Comparison of ENCODE assay signal across 9 mouse cellular contexts in the genomic region with DNA sequence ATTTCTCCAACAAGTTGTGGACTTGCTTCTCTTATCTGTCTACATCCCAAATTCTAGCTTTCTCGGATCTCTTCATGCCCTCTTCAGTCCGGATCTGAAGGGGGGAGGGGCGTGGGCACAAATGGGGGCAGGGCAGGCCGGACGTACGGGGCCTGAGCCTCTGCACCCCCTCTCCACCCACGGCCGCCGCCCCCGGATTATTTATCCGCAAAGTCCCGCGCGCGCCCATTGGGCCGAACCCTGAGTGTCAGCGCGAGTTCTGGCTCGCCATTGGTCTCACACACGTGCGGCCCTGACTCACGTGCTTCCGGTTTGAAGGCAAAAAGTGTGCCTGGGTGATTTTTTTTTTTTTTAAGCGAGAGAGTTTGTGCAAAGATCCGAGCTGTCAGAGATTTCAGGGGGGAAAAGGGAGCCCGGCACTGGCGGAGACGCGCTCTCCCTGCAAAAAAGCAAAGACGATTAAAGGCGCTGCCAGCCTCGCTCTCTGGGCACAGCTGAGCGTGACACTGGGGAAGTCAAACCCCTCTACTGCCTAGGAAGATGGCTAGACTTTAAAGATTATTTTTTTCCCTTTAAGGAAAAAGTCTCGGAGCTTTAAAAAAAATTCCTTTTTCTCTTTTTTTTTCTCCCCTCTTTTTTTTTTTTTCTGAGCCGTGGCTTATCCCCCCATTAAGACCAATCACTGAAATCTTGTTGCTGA. TPM values are rescaled to one million over a fixed set of nuclear protein-coding genes. Genes with fewer than 3 reads are reported as not detected.
DNase-seq lines count a peak whose midpoint lies in the region; ATAC-seq and TF ChIP-seq lines count a peak whose summit lies in the region.
"Had no signal": no experiment of that assay in that cellular context is flagged by ENCODE, and none has a peak within 500 bp of the region (broad histone marks: within the 10 kb centered on the region; RNA-seq: fewer than 3 reads in every experiment).

A gene (plus strand): TSS at position 388 of the 700 bp plus-strand sequence.

- H3K4me2 ChIP-seq in forebrain, embryonic 15.5 days (replicated peaks) = peak within 1 kb of the TSS; percentile 53
- H3K4me2 ChIP-seq in neural tube, embryonic 12.5 days (replicated peaks) = peak within 1 kb of the TSS; percentile 69

- ATAC-seq in forebrain, embryonic 15.5 days (replicated peaks) = no peak
- peak; percentile 29; the same call in 1 of the 2 replicates for ATAC-seq in neural tube, embryonic 12.5 days (ENCODE audit: low FRiP score, low read depth)

- H3K4me1 ChIP-seq in brown adipose tissue, adult 24 weeks (ENCODE audit: control insufficient read depth, insufficient read depth, insufficient read length, low read length) = no peaks in the 10 kb centered on the region
- H3K4me1 ChIP-seq in forebrain, embryonic 15.5 days = peaks cover 26% of the 10 kb centered on the region
- H3K4me1 ChIP-seq in neural tube, embryonic 12.5 days = peaks cover 22% of the 10 kb centered on the region
- H3K4me1 ChIP-seq in lung, adult 2 months (ENCODE audit: control insufficient read depth, insufficient read depth, low read length) = no peaks in the 10 kb centered on the region

- TF ChIP-seq CTCF in lung, adult 2 months (IDR thresholded peaks at IDR 0.05; ENCODE audit: insufficient read depth, low read length) = no peak

- H3K9ac ChIP-seq in forebrain, embryonic 15.5 days (replicated peaks) = 0 out of 2 replicates have a peak within 1 kb of the TSS, but pooled peaks have one; percentile 16
- peak within 1 kb of the TSS; percentile 59 for H3K9ac ChIP-seq in neural tube, embryonic 12.5 days

- H3K36me3 ChIP-seq in forebrain, embryonic 15.5 days = no peaks in the 10 kb centered on the region
- no peaks in the 10 kb centered on the region for H3K36me3 ChIP-seq in neural tube, embryonic 12.5 days

- DNase-seq in kidney, adult 18-20 months = peak; percentile 14
- no peak for DNase-seq in kidney, postnatal 36 days
- DNase-seq in kidney, postnatal 10 days = peak; percentile 43
- no peak for DNase-seq in layer of hippocampus, adult 9-11 months
- DNase-seq in lung, adult 2 months = no peak

- peaks cover 79% of the 10 kb centered on the region for H3K27me3 ChIP-seq in forebrain, embryonic 15.5 days
- peaks cover 96% of the 10 kb centered on the region for H3K27me3 ChIP-seq in neural tube, embryonic 12.5 days (replicated peaks)

- WGBS in forebrain, embryonic 15.5 days = under 1% methylated on average over 35 of the region's 35 CpGs
- WGBS in neural tube, embryonic 12.5 days = under 1% methylated on average over 35 of the region's 35 CpGs
- WGBS in lung, adult 2 months = 3% methylated on average over 35 of the region's 35 CpGs

- no peak for TF ChIP-seq POLR2A in lung, adult 2 months (IDR thresholded peaks at IDR 0.05; ENCODE audit: borderline replicate concordance, extremely low read depth, low read depth, low read length)

- peak within 1 kb of the TSS; percentile 58 for H3K4me3 ChIP-seq in brown adipose tissue, adult 24 weeks (ENCODE audit: insufficient read depth, low read depth, low read length)
- H3K4me3 ChIP-seq in forebrain, embryonic 15.5 days = peak within 1 kb of the TSS; percentile 36
- H3K4me3 ChIP-seq in neural tube, embryonic 12.5 days = peak within 1 kb of the TSS; percentile 41
- no peak within 1 kb of the TSS for H3K4me3 ChIP-seq in lung, adult 2 months (replicated peaks; ENCODE audit: extremely low read depth, low read depth, low read length)

- no peak within 1 kb of the TSS for H3K27ac ChIP-seq in brown adipose tissue, adult 24 weeks (replicated peaks; ENCODE audit: low read depth, low read length)
- H3K27ac ChIP-seq in forebrain, embryonic 15.5 days (replicated peaks) = no peak within 1 kb of the TSS
- no peak within 1 kb of the TSS for H3K27ac ChIP-seq in neural tube, embryonic 12.5 days

- no peaks in the 10 kb centered on the region for H3K9me3 ChIP-seq in forebrain, embryonic 15.5 days
- no peaks in the 10 kb centered on the region for H3K9me3 ChIP-seq in neural tube, embryonic 12.5 days

RNA-seq across cellular contexts. Expression of the gene that starts here (rescaled TPM):
- 0.58 and 0.91 TPM in 2 replicates for polyA plus RNA-seq in brown adipose tissue, adult 24 weeks (2012; ENCODE audit: insufficient read depth, insufficient read length, missing spikeins)
- not detected in 2 replicates for polyA plus RNA-seq in forebrain, embryonic 15.5 days (2015; fragmentation: Nextera tagmentation; extraction: Ambion mirVana)
- polyA plus RNA-seq in neural tube, embryonic 12.5 days (2016; fragmentation: Nextera tagmentation; extraction: Ambion mirVana) = 3.9 and 4.2 TPM in 2 replicates
- polyA plus RNA-seq in lung, adult 2 months (2012; rRNA removed) = not detected in 2 replicates
- polyA plus RNA-seq: liver, adult 2 months had no signal

Comparison
In these comparisons a context has a peak if more than half of its experiments do, and no peak if none do; other contexts are left out.
1. DNase-seq: peak in kidney, adult 18-20 months (single experiment) and kidney, postnatal 10 days (single experiment); none in kidney, postnatal 36 days (0 of 2), layer of hippocampus, adult 9-11 months (single experiment) and lung, adult 2 months (single experiment).